Mouse (Mus musculus): ENCODE data around the gene Cyb561. TPM values are rescaled to one million over a fixed set of nuclear protein-coding genes. Genes with fewer than 3 reads are reported as not detected.

Gene Cyb561
- polyA plus RNA-seq, 1 experiment from 2014 or later: 38.1 TPM

Other genes starting within 250 kb of the Cyb561 start
- gene Ace, start 14.6 kb upstream of the Cyb561 start, polyA plus RNA-seq (2014; fragmentation: Nextera tagmentation; extraction: Ambion mirVana): 1.4 TPM in 2 replicates
- not detected in 2 replicates for gene Ace3, start 41.3 kb upstream of the Cyb561 start, polyA plus RNA-seq (2014; fragmentation: Nextera tagmentation; extraction: Ambion mirVana)
- 0.99 and 1.3 TPM in 2 replicates for gene Kcnh6, start 54.8 kb upstream of the Cyb561 start, polyA plus RNA-seq (2014; fragmentation: Nextera tagmentation; extraction: Ambion mirVana)
- 62.2 and 68.6 TPM in 2 replicates for gene Dcaf7, start 83.5 kb upstream of the Cyb561 start, polyA plus RNA-seq (2014; fragmentation: Nextera tagmentation; extraction: Ambion mirVana)
- 8.8 and 10.3 TPM in 2 replicates for gene Taco1, start 112.7 kb upstream of the Cyb561 start, polyA plus RNA-seq (2014; fragmentation: Nextera tagmentation; extraction: Ambion mirVana)
- gene Map3k3, start 131.3 kb upstream of the Cyb561 start, polyA plus RNA-seq (2014; fragmentation: Nextera tagmentation; extraction: Ambion mirVana): 22.3 and 23.0 TPM in 2 replicates
- gene Gm10840, start 207.5 kb upstream of the Cyb561 start, polyA plus RNA-seq (2014; fragmentation: Nextera tagmentation; extraction: Ambion mirVana): not detected in 2 replicates
- gene Limd2, start 207.5 kb upstream of the Cyb561 start, polyA plus RNA-seq (2014; fragmentation: Nextera tagmentation; extraction: Ambion mirVana): 129 and 153 TPM in 2 replicates
- gene Strada, start 248.8 kb upstream of the Cyb561 start, polyA plus RNA-seq (2014; fragmentation: Nextera tagmentation; extraction: Ambion mirVana): 20.6 and 25.1 TPM in 2 replicates

Data from intestine, embryonic 14.5 days (tissue).